Mouse (Mus musculus): ENCODE measurements around the gene Crlf1.

Gene Crlf1

DNA sequence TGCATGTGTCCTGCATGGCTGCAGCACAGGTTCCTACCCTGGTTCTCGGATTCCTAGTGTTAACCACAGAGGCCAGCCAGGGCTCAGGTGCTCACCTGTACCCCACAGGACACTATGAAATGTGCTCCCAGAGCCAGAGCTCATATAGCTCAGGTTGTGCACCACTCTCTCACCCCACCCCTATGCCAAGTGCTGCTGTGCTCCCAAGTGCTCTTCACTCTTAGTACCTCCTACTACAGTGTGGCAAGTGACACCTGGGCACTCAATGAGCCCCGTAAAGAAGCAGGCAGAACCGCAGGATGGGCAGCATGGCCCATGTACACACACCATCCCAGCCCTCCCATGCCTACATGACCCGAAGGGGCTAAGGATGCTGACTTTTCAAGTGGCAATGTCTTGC, 24.2 kb upstream of the Crlf1 start:
- DNase-seq (ENCODE audit: low read depth, low spot score), result no peak

DNA sequence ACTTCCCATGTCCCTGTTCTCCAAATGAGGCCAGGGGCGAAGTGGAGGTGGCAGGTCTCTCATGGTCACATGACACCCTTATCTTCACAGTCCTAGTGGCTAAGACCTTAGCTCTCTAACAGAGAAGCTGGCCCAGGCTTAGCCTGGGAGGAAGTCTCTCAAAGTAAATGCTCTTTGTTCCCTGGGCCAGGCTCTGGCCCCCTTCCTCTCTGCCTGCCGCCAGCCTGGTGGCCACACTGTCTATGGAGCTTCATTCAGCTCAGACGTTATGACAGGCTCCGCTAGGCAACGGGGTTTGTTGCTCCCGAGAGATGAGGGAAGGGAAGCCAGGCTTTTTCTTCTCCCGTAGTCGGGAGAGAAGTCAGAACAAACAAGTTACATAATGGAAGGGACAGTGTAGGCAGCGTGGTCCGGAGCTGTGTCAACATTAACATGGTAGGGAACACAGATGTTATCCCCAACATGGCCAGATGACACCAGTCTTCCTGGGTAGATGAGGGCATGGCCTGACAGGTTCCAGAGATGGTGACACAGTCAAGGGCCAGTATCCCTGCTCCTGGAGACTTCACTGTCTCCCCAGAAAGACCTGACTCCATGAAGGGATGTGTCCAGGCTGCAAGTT, 23.6 kb upstream of the Crlf1 start:
- no peak for DNase-seq (ENCODE audit: low read depth, low spot score)

DNA sequence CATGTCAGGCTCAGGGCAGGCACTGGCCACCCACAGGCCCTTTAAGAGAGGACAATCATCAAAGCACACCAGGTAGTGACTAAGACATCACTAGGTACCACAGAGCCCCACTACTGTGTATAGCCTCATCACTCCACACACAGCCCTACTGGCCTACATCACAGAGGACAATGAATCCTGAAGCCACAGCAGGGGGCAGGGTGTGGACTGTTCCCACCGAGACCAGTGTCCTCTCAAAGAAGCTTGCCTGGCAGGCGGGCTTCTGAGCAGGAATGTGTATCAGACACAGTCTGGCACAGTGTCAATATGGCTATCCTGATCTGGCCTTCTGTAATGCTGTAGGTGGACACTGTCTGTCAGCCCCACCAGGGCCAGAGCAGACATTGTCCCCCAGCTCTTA, 23.0 kb upstream of the Crlf1 start:
- no peak for DNase-seq (ENCODE audit: low read depth, low spot score)

DNA sequence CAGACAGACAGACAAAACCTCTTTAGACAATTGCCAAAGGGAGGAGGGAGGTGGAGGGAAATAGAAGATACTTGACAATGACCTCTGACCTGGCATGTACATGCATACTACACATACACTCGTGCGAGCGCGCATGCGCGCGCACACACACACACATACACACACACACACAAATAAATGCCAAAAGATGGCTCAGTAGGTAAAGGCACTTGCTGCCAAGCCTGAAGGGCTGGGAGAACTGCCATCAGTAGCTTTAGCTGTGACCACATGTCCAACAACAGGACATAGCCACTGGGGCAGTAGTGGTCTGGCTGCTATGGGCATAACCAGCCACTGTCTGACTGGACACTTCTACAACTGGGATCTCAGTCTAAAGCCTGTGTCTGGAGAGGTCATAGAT, 21.1 kb upstream of the Crlf1 start:
- DNase-seq (ENCODE audit: low read depth, low spot score), result no peak

DNA sequence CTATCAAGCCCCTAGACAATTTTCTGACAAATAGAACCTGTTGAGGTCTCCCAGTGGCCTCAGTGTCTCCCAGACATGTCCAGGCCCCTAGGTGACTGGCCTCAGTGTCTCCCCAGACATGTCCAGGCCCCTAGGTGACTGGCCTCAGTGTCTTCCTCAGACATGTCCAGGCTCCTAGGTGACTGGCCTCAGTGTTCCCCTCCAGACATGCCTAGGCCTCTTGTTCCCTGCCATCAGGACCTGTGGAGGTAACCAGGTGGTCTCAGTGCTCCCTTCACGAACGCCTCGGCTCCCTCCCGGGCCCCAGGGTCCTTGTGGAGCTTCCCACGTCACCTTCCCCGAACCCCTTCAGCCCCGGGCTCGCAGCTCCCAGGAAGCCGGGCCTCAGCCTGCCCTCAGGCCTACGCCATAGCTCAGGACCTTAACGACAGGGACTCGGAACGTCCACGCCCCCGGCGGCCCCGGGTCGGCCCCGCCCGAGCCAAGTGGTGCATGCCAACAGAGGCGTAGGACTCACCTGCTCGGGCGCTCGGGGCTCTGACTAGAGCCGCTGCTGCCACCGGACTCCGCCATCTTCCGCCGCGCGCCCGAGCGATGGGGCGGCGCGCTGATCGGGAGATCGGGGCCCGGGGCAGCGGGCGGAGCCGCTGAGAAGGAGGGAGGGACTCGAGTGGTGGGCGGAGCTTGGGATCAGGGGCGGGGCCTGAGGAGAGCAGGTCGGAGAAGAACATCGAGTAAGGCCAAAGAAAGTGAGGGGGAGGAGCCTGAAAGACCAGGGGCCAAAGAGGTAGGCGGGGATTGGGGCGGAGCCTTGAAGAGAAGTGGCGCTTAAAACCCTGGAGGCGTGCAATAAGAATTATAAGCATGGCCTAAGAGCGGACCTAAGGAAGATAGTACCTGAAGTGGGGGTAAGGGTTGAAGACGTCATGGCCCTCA, 16.4 kb upstream of the Crlf1 start, which contains the start of gene Klhl26:
Gene Klhl26 (minus strand): TSS at position 636 of the 936 bp plus-strand sequence.
- peak; percentile 95 for DNase-seq (ENCODE audit: low read depth, low spot score)

DNA sequence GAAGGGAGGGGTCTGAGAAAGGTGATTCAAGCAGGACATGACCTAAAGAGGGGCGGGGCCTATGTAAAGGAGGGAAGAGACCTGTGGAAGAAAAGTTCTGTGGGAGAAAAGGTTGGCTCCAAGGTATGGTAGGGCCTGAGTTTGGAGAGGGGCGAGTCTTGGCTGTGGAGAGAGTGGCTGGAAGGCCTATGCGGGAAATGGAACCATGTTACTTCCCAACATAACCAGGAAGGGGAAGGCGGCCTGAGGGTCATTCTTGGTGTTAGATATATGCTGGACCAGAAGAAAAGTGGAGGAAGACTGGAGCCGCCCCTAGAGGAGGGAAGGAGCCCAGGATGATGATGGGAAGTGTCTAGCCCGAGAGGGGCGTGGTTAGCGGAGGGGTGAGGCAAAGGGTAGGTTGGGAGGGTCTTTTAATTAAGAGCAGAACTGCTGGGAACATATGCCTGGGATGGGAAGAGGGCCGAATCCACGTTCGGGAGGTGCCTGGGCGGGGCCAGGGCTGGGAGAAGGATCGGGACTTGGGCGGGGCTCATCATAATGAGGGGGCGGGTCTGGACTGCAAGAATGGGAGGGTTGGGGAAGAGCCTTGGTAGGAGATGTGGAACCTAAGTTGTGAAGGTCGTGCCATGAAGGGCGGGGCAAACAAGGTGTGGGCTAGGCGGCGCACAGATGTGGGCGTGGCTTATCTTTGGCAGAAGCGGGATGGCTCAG, 15.5 kb upstream of the Crlf1 start:
- DNase-seq (ENCODE audit: low read depth, low spot score), result peak; percentile 50

DNA sequence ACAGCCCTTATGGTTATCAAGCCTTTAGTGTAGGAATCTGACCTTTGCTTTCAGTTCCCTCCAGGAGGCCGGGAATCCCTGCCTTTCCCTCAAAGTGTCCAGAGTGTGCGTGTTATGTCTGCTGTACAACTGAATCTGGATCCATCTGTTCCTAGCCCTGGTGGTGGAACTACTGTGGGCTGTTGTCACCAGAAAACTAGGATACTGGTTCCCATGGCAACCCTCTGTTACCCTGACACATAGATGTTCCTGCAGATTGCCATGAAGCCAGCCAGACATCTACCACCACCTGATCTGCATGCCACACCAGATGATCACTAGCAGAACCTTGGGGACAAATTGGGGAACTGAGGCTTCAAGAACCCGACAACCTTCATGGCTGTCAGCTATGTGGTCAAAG, 11.1 kb upstream of the Crlf1 start:
- DNase-seq (ENCODE audit: low read depth, low spot score), result no peak

- DNase-seq (ENCODE audit: low read depth, low spot score), result no peak
Observed at GRCm38 (mm10) chr8:70482943-70483342, 10.0 kb upstream of the Crlf1 start.

DNA sequence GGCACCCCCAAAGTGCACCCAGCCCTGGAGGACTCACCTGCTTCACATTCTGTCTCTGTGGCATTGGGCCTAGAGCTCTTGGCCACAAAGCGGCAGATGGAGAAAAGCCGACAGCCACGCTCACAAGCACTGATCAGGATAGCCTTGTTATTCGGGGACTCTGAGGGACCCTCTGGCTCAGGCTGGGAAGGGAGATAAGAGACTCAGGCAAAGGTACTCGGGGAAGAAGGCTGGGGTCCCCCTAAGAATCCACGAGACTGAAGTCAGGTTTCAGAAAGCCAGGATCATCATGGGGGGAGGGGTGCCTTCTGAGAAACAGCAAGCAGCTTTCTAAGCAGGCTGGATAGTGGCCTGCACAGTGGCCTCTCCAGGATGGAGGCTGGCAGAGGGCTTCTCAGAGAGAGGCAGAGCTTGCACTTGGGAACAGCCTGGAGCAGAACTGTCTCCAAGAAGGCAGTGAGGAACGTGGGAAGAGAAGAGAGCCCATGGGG, 6.7 kb upstream of the Crlf1 start:
- DNase-seq (ENCODE audit: low read depth, low spot score), result no peak

- no peak for DNase-seq (ENCODE audit: low read depth, low spot score)
Observed at GRCm38 (mm10) chr8:70486941-70487520, 5.9 kb upstream of the Crlf1 start, which contains the start of gene Tmem59l. TSS of gene Tmem59l (minus strand) at chr8:70487358.

DNA sequence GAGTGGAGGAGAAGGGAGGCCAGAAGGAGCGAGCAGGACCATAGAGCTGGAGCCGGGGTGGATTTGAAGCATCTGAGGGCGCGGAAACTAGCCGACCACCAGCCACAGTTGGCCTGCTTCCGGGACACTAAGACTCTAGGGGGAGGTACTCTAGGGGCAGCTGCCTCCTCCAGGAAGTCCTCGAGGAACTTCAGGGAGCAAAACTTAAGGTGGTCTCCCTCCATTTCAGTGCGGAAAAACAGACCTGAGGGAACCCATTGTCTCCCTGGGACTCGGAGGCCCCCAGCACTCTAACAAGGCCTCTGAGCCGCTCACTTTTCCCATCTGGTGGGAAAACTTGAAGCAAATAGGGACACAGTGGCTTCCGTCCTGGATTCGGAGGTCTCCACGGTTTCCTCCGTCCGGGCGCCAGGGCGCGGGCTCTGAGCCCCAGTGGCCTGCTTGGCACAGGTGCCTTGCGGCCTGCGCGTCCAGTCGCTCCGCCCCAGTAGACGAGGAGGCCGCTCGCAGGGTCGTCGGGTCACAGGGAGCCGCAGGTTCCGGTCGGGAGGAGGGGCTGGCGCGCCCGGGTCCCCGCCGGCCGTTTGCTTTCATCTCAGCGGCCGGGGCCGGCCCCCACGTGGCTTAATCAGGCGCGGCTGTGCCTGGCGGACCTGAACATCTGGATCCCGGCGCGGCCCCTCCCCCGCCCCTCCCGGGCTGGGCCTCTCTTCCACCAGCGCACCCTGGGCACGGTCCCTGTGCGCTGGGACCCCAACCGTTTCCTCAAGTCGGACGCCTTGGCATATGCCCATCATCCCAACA, 4.8 kb upstream of the Crlf1 start:
- DNase-seq (ENCODE audit: low read depth, low spot score), result peak; percentile 32

- DNase-seq (ENCODE audit: low read depth, low spot score), result no peak
Observed at GRCm38 (mm10) chr8:70488931-70489470, 4.0 kb upstream of the Crlf1 start.

DNA sequence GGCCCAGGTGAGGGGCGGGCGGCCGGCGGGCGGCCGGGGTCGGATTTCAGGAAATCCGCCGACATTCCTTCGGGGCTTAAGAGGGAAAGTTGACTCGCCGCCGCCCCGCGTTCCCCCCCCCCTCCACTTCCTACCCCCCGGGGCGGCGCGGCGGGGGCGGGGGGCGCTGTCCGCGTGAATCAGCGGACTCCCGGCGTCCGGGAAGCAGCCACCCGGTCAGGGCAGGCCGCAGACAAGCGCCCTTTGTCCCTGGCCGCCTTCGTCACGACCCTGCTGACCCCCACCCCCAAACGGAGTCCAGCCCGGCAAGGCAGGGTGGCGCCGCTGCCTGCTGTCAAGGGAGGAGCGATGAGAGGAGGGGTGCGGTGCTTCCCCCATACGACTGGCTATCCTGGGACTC, 3.4 kb upstream of the Crlf1 start:
- DNase-seq (ENCODE audit: low read depth, low spot score), result no peak

- no peak for DNase-seq (ENCODE audit: low read depth, low spot score)
Observed at GRCm38 (mm10) chr8:70490061-70490879, 2.7 kb upstream of the Crlf1 start.

GRCm38 (mm10) chr8:70490880-70491495, 2.0 kb upstream of the Crlf1 start:
- DNase-seq (ENCODE audit: low read depth, low spot score), result no peak

GRCm38 (mm10) chr8:70493692-70494415, 896 bp downstream of the Crlf1 start:
- peak; percentile 20 for DNase-seq (ENCODE audit: low read depth, low spot score)

DNA sequence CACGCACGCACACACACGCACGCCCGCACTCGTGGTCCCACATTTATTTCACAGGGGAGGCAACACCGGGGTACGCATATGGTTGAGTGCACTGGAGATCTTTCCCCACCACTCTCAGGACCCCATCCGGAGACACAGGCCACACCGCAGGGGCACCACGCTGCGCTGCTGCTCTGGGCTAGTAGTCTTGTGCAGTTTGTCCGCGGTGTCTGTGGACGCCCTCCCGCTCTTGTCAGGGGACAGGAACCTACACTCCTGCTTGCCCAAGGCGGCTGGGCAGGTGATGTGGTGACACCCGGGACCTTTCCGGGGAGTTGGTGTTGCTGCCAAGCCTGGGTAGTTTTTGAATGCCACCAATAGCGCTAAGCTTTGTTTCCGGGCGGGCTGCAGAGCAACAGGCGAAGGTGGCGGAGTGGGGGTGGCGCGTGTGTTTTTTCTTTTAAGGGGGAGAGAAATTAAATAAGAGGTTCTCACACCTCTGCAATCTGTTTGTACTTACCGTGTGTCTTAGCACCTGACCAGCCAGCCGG, 1.5 kb downstream of the Crlf1 start:
- DNase-seq (ENCODE audit: low read depth, low spot score), result no peak

Measured in CD4-positive helper T cell, adult 2 months (primary cell).